Comparison of ENCODE assay signal across 9 mouse cellular contexts in the genomic region with DNA sequence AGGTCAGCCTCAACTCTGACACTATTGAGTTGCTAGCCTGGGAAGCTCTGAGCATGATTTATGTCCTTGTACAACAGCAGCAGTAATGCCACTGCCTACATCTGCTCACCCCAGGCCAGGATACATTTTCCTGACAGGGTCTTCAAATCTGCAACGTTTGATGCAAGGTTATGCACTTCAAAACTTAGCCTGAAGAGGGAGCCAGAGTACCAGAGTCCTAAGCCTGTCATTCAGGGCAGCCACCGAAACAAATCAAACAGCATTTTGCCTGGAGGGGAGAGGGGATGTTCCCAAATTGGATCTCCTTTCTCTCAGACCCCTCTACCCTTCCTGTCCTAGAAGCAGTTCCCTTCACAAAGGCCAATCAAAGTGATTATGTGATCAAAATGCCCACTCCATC. TPM values are rescaled to one million over a fixed set of nuclear protein-coding genes. Genes with fewer than 3 reads are reported as not detected.
DNase-seq lines count a peak whose midpoint lies in the region; ATAC-seq and TF ChIP-seq lines count a peak whose summit lies in the region.
"Had no signal": no experiment of that assay in that cellular context is flagged by ENCODE, and none has a peak within 500 bp of the region (broad histone marks: within the 10 kb centered on the region; RNA-seq: fewer than 3 reads in every experiment).

No protein-coding gene starts in this region.

- no peaks in the 10 kb centered on the region for H3K4me1 ChIP-seq in neural tube, embryonic 11.5 days (ENCODE audit: control insufficient read depth, insufficient read depth, low read length)

- H3K27me3 ChIP-seq in neural tube, embryonic 11.5 days (ENCODE audit: control insufficient read depth, insufficient read depth, low read length): no peaks in the 10 kb centered on the region

- DNase-seq in layer of hippocampus, adult 11-12 months (ENCODE audit: low spot score): peak; percentile 40
- DNase-seq in layer of hippocampus, adult 9-11 months: no peak
- DNase-seq in Muller cell, postnatal 12 days (ENCODE audit: inconsistent ontology term): peak; percentile 12
- DNase-seq in embryo, embryonic 10.5 days (ENCODE audit: low spot score): peak; percentile 78
- DNase-seq in layer of hippocampus, adult 2 months (ENCODE audit: low spot score in 2 of 2): peak; percentile 10 to 36
- DNase-seq in neural tube, embryonic 11.5 days (ENCODE audit: low spot score): peak; percentile 43
- no peak for DNase-seq in B cell, adult 2 months

- no peak overlapping the region for H3K27ac ChIP-seq in layer of hippocampus, adult 2 months
- H3K27ac ChIP-seq in neural tube, embryonic 11.5 days (ENCODE audit: low read depth, low read length): no peak overlapping the region

- peak; percentile 86 for TF ChIP-seq CTCF in layer of hippocampus, adult 2 months (conservative IDR thresholded peaks at IDR 0.05)

- no peak for ATAC-seq in neural tube, embryonic 11.5 days (ENCODE audit: insufficient read depth, low FRiP score, low TSS enrichment)
- no peak for ATAC-seq in erythroblast, adult 5-6 weeks (replicated peaks; ENCODE audit: low FRiP score, poor library complexity, severe bottlenecking)

- WGBS in neural tube, embryonic 11.5 days: 5% methylated on average over 2 of the region's 2 CpGs

- H3K4me3 ChIP-seq in layer of hippocampus, adult 2 months: no peak overlapping the region
- no peak overlapping the region for H3K4me3 ChIP-seq in neural tube, embryonic 11.5 days (ENCODE audit: low read depth, low read length)

- H3K36me3 ChIP-seq in neural tube, embryonic 11.5 days (ENCODE audit: control insufficient read depth, insufficient read depth, low read length): no peaks in the 10 kb centered on the region

- no peak overlapping the region for H3K9ac ChIP-seq in neural tube, embryonic 11.5 days (ENCODE audit: low read length)

- no peaks in the 10 kb centered on the region for H3K9me3 ChIP-seq in neural tube, embryonic 11.5 days (ENCODE audit: control insufficient read depth, low read length)

- H3K4me2 ChIP-seq in neural tube, embryonic 11.5 days (ENCODE audit: low read depth): no peak overlapping the region

RNA-seq across cellular contexts. Expression of gene Crnn, which starts 30.1 kb away (rescaled TPM):
- not detected for total RNA-seq in layer of hippocampus, adult 2 months (2021)
- not detected in 2 replicates for polyA plus RNA-seq in neural tube, embryonic 11.5 days (2014; fragmentation: Nextera tagmentation; extraction: Ambion mirVana)
- not detected in 2 replicates for total RNA-seq in erythroblast, adult 5-6 weeks (2015; ENCODE audit: low replicate concordance)
- not detected in 2 replicates for total RNA-seq in erythroblast, adult 5-6 weeks (2017; ENCODE audit: low replicate concordance)
- polyA plus RNA-seq: large intestine, adult 2 months had no signal

RNA-seq across cellular contexts. Expression of gene Gm4858, which starts 45.9 kb away (rescaled TPM):
- not detected for total RNA-seq in layer of hippocampus, adult 2 months (2021)
- not detected in 2 replicates for polyA plus RNA-seq in neural tube, embryonic 11.5 days (2014; fragmentation: Nextera tagmentation; extraction: Ambion mirVana)
- total RNA-seq in erythroblast, adult 5-6 weeks (2015; ENCODE audit: low replicate concordance): not detected in 2 replicates
- not detected in 2 replicates for total RNA-seq in erythroblast, adult 5-6 weeks (2017; ENCODE audit: low replicate concordance)
- polyA plus RNA-seq: large intestine, adult 2 months had no signal

Comparison
In these comparisons a context has a peak if more than half of its experiments do, and no peak if none do; other contexts are left out.
1. DNase-seq: peak in layer of hippocampus, adult 11-12 months (single experiment), Muller cell, postnatal 12 days (single experiment), embryo, embryonic 10.5 days (single experiment), layer of hippocampus, adult 2 months (2 of 2) and neural tube, embryonic 11.5 days (single experiment); none in layer of hippocampus, adult 9-11 months (single experiment) and B cell, adult 2 months (0 of 2).